Mouse (Mus musculus) olfactory bulb, adult 2 months (tissue): ENCODE results near the gene Prox2.

Source experiments
- CTCF ChIP-seq: fragments of 200-500 bp; IDR thresholded peaks from 2 replicates; pipeline ENCODE4 v1.5.1; 2012; ENCODE audit warnings: low read depth, mild to moderate bottlenecking, low read length, moderate library complexity; ENCODE audit not compliant: insufficient read depth
- POLR2A ChIP-seq: fragments of 200-500 bp; IDR thresholded peaks from 2 replicates; pipeline ENCODE4 v1.6.1; 2012; ENCODE audit warnings: mild to moderate bottlenecking, low read depth, low read length, moderate library complexity; ENCODE audit not compliant: insufficient read depth

DNA sequence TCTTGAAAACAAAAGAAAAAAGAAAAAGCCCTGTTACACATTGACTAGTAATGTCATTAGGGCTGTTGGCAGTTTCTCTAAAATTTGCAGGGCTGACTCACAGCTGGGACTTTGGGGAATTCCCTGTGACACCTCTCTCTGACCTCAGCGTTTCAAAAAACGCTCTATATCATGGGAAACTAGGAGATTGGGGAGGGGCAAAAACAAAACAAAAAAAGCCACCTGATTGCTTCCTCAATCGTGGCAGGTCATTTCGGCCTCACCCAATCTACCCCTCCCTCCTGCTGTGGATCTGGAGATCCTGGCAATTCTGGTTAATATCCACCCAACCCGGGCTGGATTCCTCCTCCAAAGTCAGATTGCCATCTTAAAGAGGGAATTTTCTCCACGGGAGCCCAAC lies 59.3 kb downstream of the Prox2 start:
- no peak for TF ChIP-seq CTCF
- no peak for TF ChIP-seq POLR2A
